Mouse (Mus musculus): ENCODE data around the gene Mdm2. TPM values are rescaled to one million over a fixed set of nuclear protein-coding genes. Genes with fewer than 3 reads are reported as not detected.

Mdm2 gene
- total and polyA plus RNA-seq, 3 experiments, result 35.3 to 601 (median 42.2) TPM

- TF ChIP-seq POLR2AphosphoS5 (IDR thresholded peaks at IDR 0.05; ENCODE audit: borderline replicate concordance, low read depth, low read length), result no peak
- TF ChIP-seq MYB (IDR thresholded peaks at IDR 0.05; ENCODE audit: low read depth, low read length), result no peak
- TF ChIP-seq E2F4 (IDR thresholded peaks at IDR 0.05; ENCODE audit: borderline replicate concordance, low read depth, low read length), result no peak
- TF ChIP-seq TBP (IDR thresholded peaks at IDR 0.05; ENCODE audit: low read depth, low read length), result no peak
- TF ChIP-seq ZNF384 (IDR thresholded peaks at IDR 0.05; ENCODE audit: low read depth, low read length), result no peak
- TF ChIP-seq MYC (IDR thresholded peaks at IDR 0.05; ENCODE audit: low read depth, low read length), result no peak
- TF ChIP-seq MAZ (IDR thresholded peaks at IDR 0.05; ENCODE audit: low read depth, low read length), result no peak
- TF ChIP-seq ZKSCAN1 (IDR thresholded peaks at IDR 0.05; ENCODE audit: low read depth, low read length), result no peak
- TF ChIP-seq BHLHE40 (IDR thresholded peaks at IDR 0.05; ENCODE audit: borderline replicate concordance, low read depth, low read length), result no peak
- TF ChIP-seq KAT2A (conservative IDR thresholded peaks at IDR 0.05; ENCODE audit: low read depth, low read length), result no peak
- TF ChIP-seq JUND (IDR thresholded peaks at IDR 0.05; ENCODE audit: low read depth, low read length), result no peak
- TF ChIP-seq NRF1 (IDR thresholded peaks at IDR 0.05; ENCODE audit: insufficient read depth, low read depth, low read length, poor library complexity, severe bottlenecking), result no peak
- no peak for TF ChIP-seq ZMIZ1 (IDR thresholded peaks at IDR 0.05; ENCODE audit: low read depth, low read length)
- Histone ChIP-seq H3K36me3 (ENCODE audit: control insufficient read depth in 1 of 2, insufficient read depth in 2 of 2, low read length in 2 of 2) (peaks cover 0 to 52% of the 10 kb centered on the region in 2 experiments; a peak in 2 of 4 replicates), H3K9me3 (replicated peaks; ENCODE audit: insufficient read depth, low read length) (no peaks in the 10 kb centered on the region)
These were observed 12.0 kb downstream of the Mdm2 start for GRCm38 (mm10) chr10:117698313-117699138.

DNA sequence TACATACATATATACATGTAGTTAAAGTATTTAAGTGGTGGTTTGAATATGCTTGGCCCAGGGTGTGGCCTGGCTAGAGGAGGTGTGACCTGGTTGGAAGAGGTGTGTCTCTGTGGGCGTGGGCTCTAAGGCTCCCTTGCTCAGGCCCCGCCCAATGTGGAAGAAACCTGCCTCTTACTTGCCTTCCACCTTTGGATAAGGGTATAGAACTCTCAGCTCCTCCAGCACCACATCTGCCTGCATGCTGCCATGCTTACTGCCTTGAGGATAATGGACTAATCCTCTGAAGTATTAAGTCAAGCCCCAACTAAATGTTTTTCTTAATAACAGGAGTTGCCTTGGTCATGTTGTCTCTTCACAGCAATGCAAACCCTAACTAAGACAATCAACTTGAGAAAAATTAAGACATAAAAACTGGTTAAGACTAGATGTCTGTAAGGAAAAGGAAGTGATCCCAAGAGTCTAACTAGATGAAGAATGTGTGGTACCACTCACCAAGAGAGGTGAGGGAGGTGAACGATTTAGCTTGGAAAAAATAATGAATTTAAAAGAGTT, 12.9 kb downstream of the Mdm2 start:
- no peak overlapping the region for H3K27ac ChIP-seq (ENCODE audit: control insufficient read depth, low read depth, low read length)
- no peak for DNase-seq (ENCODE audit: low read depth, low spot score)
- TF ChIP-seq ZC3H11A (IDR thresholded peaks at IDR 0.05; ENCODE audit: low read depth, low read length), result no peak
- no peak for TF ChIP-seq GATA1 (IDR thresholded peaks at IDR 0.05; ENCODE audit: low read depth, low read length)
- no peak for TF ChIP-seq POLR2A (IDR thresholded peaks at IDR 0.05; ENCODE audit: control insufficient read depth in 1 of 2, insufficient read depth in 1 of 2, low read depth in 1 of 2, low read length in 2 of 2, poor library complexity in 1 of 2)
- TF ChIP-seq NELFE (IDR thresholded peaks at IDR 0.05; ENCODE audit: low read depth, low read length), result no peak
- TF ChIP-seq ZNF384 (IDR thresholded peaks at IDR 0.05; ENCODE audit: low read depth, low read length), result no peak
- TF ChIP-seq RAD21 (IDR thresholded peaks at IDR 0.05; ENCODE audit: low read depth, low read length), result no peak
- TF ChIP-seq POLR2AphosphoS5 (IDR thresholded peaks at IDR 0.05; ENCODE audit: borderline replicate concordance, low read depth, low read length), result no peak
- TF ChIP-seq ZKSCAN1 (IDR thresholded peaks at IDR 0.05; ENCODE audit: low read depth, low read length), result no peak
- TF ChIP-seq POLR2AphosphoS2 (IDR thresholded peaks at IDR 0.05; ENCODE audit: low read length), result no peak
- peaks cover 0 to 49% of the 10 kb centered on the region in 2 experiments; a peak in 2 of 4 replicates for H3K36me3 ChIP-seq (ENCODE audit: control insufficient read depth in 1 of 2, insufficient read depth in 2 of 2, low read length in 2 of 2)
- H3K9ac ChIP-seq (ENCODE audit: control insufficient read depth, low read depth, low read length, poor library complexity, severe bottlenecking), result no peak overlapping the region
- no peak overlapping the region for H3K4me3 ChIP-seq (ENCODE audit: control insufficient read depth in 1 of 2, insufficient read depth in 1 of 2, low read depth in 2 of 2, low read length in 2 of 2)
- no peaks in the 10 kb centered on the region for H3K27me3 ChIP-seq (ENCODE audit: control insufficient read depth in 1 of 2, insufficient read depth in 2 of 2, low read length in 2 of 2)
- no peaks in the 10 kb centered on the region for H3K9me3 ChIP-seq (replicated peaks; ENCODE audit: insufficient read depth, low read length)
- 0 out of 2 replicates have a peak, but pooled peaks cover 1% of the 10 kb centered on the region for H3K79me2 ChIP-seq (ENCODE audit: control insufficient read depth, insufficient read depth, low read length, poor library complexity)
- H3K4me1 ChIP-seq (ENCODE audit: control insufficient read depth in 1 of 2, insufficient read depth in 2 of 2, low read length in 2 of 2), result no peaks in the 10 kb centered on the region

More at GRCm38 (mm10) chr10:117698313-117699138, 12.0 kb downstream of the Mdm2 start:
- H3K27ac ChIP-seq (ENCODE audit: control insufficient read depth, low read depth, low read length), result no peak overlapping the region
- H3K27me3 ChIP-seq (ENCODE audit: control insufficient read depth in 1 of 2, insufficient read depth in 2 of 2, low read length in 2 of 2), result no peaks in the 10 kb centered on the region
- no peak overlapping the region for H3K4me3 ChIP-seq (ENCODE audit: control insufficient read depth in 1 of 2, insufficient read depth in 1 of 2, low read depth in 2 of 2, low read length in 2 of 2)
- H3K4me1 ChIP-seq (ENCODE audit: control insufficient read depth in 1 of 2, insufficient read depth in 2 of 2, low read length in 2 of 2), result no peaks in the 10 kb centered on the region
- H3K79me2 ChIP-seq (ENCODE audit: control insufficient read depth, insufficient read depth, low read length, poor library complexity), result 0 out of 2 replicates have a peak, but pooled peaks cover 1% of the 10 kb centered on the region
- DNase-seq (ENCODE audit: low read depth, low spot score), result no peak
- H3K9ac ChIP-seq (ENCODE audit: control insufficient read depth, low read depth, low read length, poor library complexity, severe bottlenecking), result no peak overlapping the region
